Mouse (Mus musculus): Measurements from ENCODE around the gene Rasgrp4.
"Not testable (repeated sequence)": the region's sequence is repeated elsewhere in the genome, so short reads cannot be mapped to it uniquely, and the experiment has no call there.

Rasgrp4 gene

DNA sequence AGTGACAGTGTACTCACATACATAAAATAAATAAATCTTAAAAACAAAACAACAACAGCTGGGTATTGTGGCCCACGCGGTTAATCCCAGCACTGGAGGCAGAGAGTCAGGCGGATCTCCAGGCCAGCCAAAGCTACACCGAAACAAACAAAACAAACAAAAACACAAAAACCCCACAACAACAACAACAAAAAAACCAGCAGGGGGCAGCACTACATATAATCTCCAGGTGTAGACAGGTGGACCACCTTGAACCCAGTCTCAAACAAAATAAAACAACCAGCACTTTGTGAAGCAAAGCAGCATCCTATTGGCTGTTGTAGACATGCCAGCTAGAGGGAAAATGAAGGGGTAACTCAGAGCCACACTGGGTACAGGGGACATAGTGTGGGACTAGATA lies 43.5 kb downstream of the Rasgrp4 start:
- DNase-seq (ENCODE audit: low spot score in 2 of 2): no peak

DNA sequence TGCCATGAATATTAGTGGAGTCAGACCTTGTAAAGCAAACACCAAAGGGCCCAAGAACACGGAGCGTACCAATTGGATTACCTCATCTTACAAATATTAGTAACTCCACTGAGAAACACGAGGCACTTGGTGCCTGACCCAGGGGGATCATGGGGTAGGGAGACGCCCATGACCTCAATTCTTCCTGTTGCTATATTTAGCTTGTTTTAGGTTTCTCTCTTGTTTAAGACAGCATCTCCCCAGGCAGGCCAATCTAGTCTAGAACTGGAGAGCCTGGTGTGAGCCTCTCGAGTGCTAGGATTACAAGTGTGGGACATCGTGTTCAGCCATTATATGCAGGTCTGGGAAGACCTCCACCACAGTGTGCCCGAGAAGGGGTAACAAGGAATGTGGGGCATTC lies 44.7 kb downstream of the Rasgrp4 start:
- no peak for DNase-seq (ENCODE audit: low spot score in 2 of 2)

- peak; percentile 93 to 96 for DNase-seq (ENCODE audit: low spot score in 2 of 2)
Observed at GRCm38 (mm10) chr7:29180077-29180853, 45.6 kb downstream of the Rasgrp4 start, which contains the start of gene Psmd8. TSS of gene Psmd8 (minus strand) at chr7:29180701.

- DNase-seq (ENCODE audit: low spot score in 2 of 2): no peak
Observed at GRCm38 (mm10) chr7:29180854-29181236, 46.2 kb downstream of the Rasgrp4 start.

GRCm38 (mm10) chr7:29181323-29181722 lies 46.7 kb downstream of the Rasgrp4 start:
- DNase-seq (ENCODE audit: low spot score in 2 of 2): not testable (repeated sequence)

- not testable (repeated sequence) for DNase-seq (ENCODE audit: low spot score in 2 of 2)
Observed at GRCm38 (mm10) chr7:29194230-29194629, 59.6 kb downstream of the Rasgrp4 start.

- no peak for DNase-seq (ENCODE audit: low spot score in 2 of 2)
Observed at GRCm38 (mm10) chr7:29202577-29202976, 67.9 kb downstream of the Rasgrp4 start.

Data from frontal cortex, postnatal 36 days (tissue).